Mouse (Mus musculus): ENCODE data around the gene Elmo3.

- no peak for TF ChIP-seq CTCF (IDR thresholded peaks at IDR 0.05; ENCODE audit: control insufficient read depth, insufficient read depth, insufficient replicate concordance, low read depth, low read length)
- TF ChIP-seq POLR2A (IDR thresholded peaks at IDR 0.05; ENCODE audit: control insufficient read depth, low read depth, low read length), result no peak
Observed at GRCm38 (mm10) chr8:105350186-105350585, 44.8 kb downstream of the Elmo3 start.
